Mouse (Mus musculus) liver, embryonic 11.5 days (tissue): Measurements from ENCODE around the gene Slc12a7. TPM values are rescaled to one million over a fixed set of nuclear protein-coding genes. Genes with fewer than 3 reads are reported as not detected.

Experiments
- ATAC-seq: fragments of 200-750 bp; cut with Nextera tagmentation; replicated peaks from 2 replicates; pipeline ENCODE4 v1.8.0; 2017; ENCODE audit warnings: moderate number of reproducible peaks, mild to moderate bottlenecking, moderate TSS enrichment, moderate library complexity; ENCODE audit not compliant: low FRiP score
- DNase-seq: peaks from one replicate; pipeline ENCODE4 v3.0.0-alpha.2; 2017; ENCODE audit warnings: low spot score
- H3K27ac ChIP-seq: fragments of 300-500 bp; sonication (generic); 2 replicates; pipeline ENCODE4 v1.5.1; 2014; ENCODE audit warnings: mild to moderate bottlenecking, low read depth, low read length, control low read depth
- H3K27me3 ChIP-seq: fragments of 300-500 bp; sonication (generic); replicated peaks from 2 replicates; pipeline ENCODE4 v1.6.1; 2014; ENCODE audit warnings: low read length, mixed read lengths; ENCODE audit not compliant: control insufficient read depth, insufficient read depth
- H3K36me3 ChIP-seq: fragments of 300-500 bp; sonication (generic); 2 replicates; pipeline ENCODE4 v1.6.1; 2014; ENCODE audit warnings: mild to moderate bottlenecking, low read length, moderate library complexity, mixed read lengths; ENCODE audit not compliant: control insufficient read depth, insufficient read depth
- H3K4me1 ChIP-seq: fragments of 300-500 bp; sonication (generic); replicated peaks from 2 replicates; pipeline ENCODE4 v1.6.1; 2014; ENCODE audit warnings: low read length, mixed read lengths; ENCODE audit not compliant: control insufficient read depth, insufficient read depth
- H3K4me2 ChIP-seq: fragments of 300-500 bp; sonication (generic); 2 replicates; pipeline ENCODE4 v1.6.1; 2014; ENCODE audit warnings: mild to moderate bottlenecking, control low read depth, moderate library complexity
- H3K4me3 ChIP-seq: fragments of 300-500 bp; sonication (generic); 2 replicates; pipeline ENCODE4 v1.5.1; 2014; ENCODE audit warnings: low read depth, low read length, control low read depth
- H3K9ac ChIP-seq: fragments of 300-500 bp; sonication (generic); 2 replicates; pipeline ENCODE4 v1.6.1; 2014; ENCODE audit warnings: low read depth, low read length, control low read depth
- H3K9me3 ChIP-seq: fragments of 300-500 bp; sonication (generic); 2 replicates; pipeline ENCODE4 v1.6.1; 2016; ENCODE audit warnings: low read length, inconsistent platforms, mixed read lengths; ENCODE audit not compliant: control insufficient read depth
- WGBS: fragments of 180-500 bp; shearing (Covaris S2); extraction: QIAGEN DNeasy Blood & Tissue Kit; methylation state at CpG from one replicate; pipeline ENCODE4 v1.1.7; 2014; 5-methylcytosine and 5-hydroxymethylcytosine counted together
- polyA plus RNA-seq: library from polyadenylated mRNA; unstranded; fragments of >200 nt; fragmentation: Nextera tagmentation; extraction: Ambion mirVana; gene quantifications from 2 replicates; pipeline ENCODE4 v1.2.1, GENCODE M21; 2014

The Slc12a7 gene
- polyA plus RNA-seq, 1 experiment from 2014 or later: 20.4 TPM

- 56% methylated on average over 4 of the region's 4 CpGs for WGBS
- Histone ChIP-seq H3K4me2 (no peak overlapping the region), H3K9me3 (no peaks in the 10 kb centered on the region), H3K4me1 (no peaks in the 10 kb centered on the region), H3K36me3 (no peaks in the 10 kb centered on the region), H3K4me3 (no peak overlapping the region), H3K27me3 (peaks cover 4% of the 10 kb centered on the region; the same call in 1 of the 2 replicates), H3K9ac (no peak overlapping the region), H3K27ac (no peak overlapping the region)
- DNase-seq (no peak), ATAC-seq (no peak; the same call in 1 of the 2 replicates)
Observed at GRCm38 (mm10) chr13:73742944-73743343, 10.1 kb downstream of the Slc12a7 start.

GRCm38 (mm10) chr13:73743662-73744061 lies 10.8 kb downstream of the Slc12a7 start:
- no peaks in the 10 kb centered on the region for H3K36me3 ChIP-seq
- no peaks in the 10 kb centered on the region for H3K9me3 ChIP-seq
- WGBS: 65% methylated on average over 3 of the region's 3 CpGs
- no peak overlapping the region for H3K27ac ChIP-seq
- no peaks in the 10 kb centered on the region for H3K4me1 ChIP-seq
- peaks cover 8% of the 10 kb centered on the region; the same call in 1 of the 2 replicates for H3K27me3 ChIP-seq
- no peak overlapping the region for H3K9ac ChIP-seq
- H3K4me3 ChIP-seq: no peak overlapping the region
- DNase-seq (no peak), ATAC-seq (no peak)
- H3K4me2 ChIP-seq: no peak overlapping the region

- no peak overlapping the region for H3K4me3 ChIP-seq
- H3K4me1 ChIP-seq: no peaks in the 10 kb centered on the region
- peaks cover 4% of the 10 kb centered on the region; the same call in 1 of the 2 replicates for H3K27me3 ChIP-seq
- no peak for ATAC-seq
- H3K9ac ChIP-seq: no peak overlapping the region
- no peak for DNase-seq
- WGBS: 28% methylated on average over 15 of the region's 15 CpGs
- no peak overlapping the region for H3K27ac ChIP-seq
- no peaks in the 10 kb centered on the region for H3K9me3 ChIP-seq
- no peak overlapping the region for H3K4me2 ChIP-seq
- no peaks in the 10 kb centered on the region for H3K36me3 ChIP-seq
Observed at GRCm38 (mm10) chr13:73748663-73749440, 16.0 kb downstream of the Slc12a7 start.

- DNase-seq (no peak), ATAC-seq (no peak)
- Histone ChIP-seq H3K4me2 (no peak overlapping the region), H3K36me3 (no peaks in the 10 kb centered on the region), H3K27me3 (0 out of 2 replicates have a peak, but pooled peaks cover 4% of the 10 kb centered on the region), H3K4me3 (no peak overlapping the region), H3K4me1 (no peaks in the 10 kb centered on the region), H3K9ac (no peak overlapping the region), H3K27ac (no peak overlapping the region), H3K9me3 (no peaks in the 10 kb centered on the region)
- 62% methylated on average over 6 of the region's 6 CpGs for WGBS
Observed at GRCm38 (mm10) chr13:73750435-73750834, 17.5 kb downstream of the Slc12a7 start.

GRCm38 (mm10) chr13:73751284-73751683 lies 18.4 kb downstream of the Slc12a7 start:
- no peak overlapping the region for H3K9ac ChIP-seq
- no peaks in the 10 kb centered on the region for H3K9me3 ChIP-seq
- H3K4me2 ChIP-seq: no peak overlapping the region
- 0 out of 2 replicates have a peak, but pooled peaks cover 4% of the 10 kb centered on the region for H3K27me3 ChIP-seq
- H3K4me1 ChIP-seq: no peaks in the 10 kb centered on the region
- H3K27ac ChIP-seq: no peak overlapping the region
- H3K36me3 ChIP-seq: no peaks in the 10 kb centered on the region
- no peak for ATAC-seq
- no peak for DNase-seq
- 72% methylated on average over 3 of the region's 3 CpGs for WGBS
- H3K4me3 ChIP-seq: no peak overlapping the region

- ATAC-seq (no peak), DNase-seq (no peak)
- H3K4me1 ChIP-seq: no peaks in the 10 kb centered on the region
- no peak overlapping the region for H3K4me2 ChIP-seq
- no peaks in the 10 kb centered on the region for H3K36me3 ChIP-seq
- H3K27ac ChIP-seq: no peak overlapping the region
- WGBS: 58% methylated on average over 3 of the region's 3 CpGs
- H3K27me3 ChIP-seq: no peaks in the 10 kb centered on the region
- no peaks in the 10 kb centered on the region for H3K9me3 ChIP-seq
- no peak overlapping the region for H3K4me3 ChIP-seq
- no peak overlapping the region for H3K9ac ChIP-seq
Observed at GRCm38 (mm10) chr13:73755809-73756208, 22.9 kb downstream of the Slc12a7 start.

GRCm38 (mm10) chr13:73756916-73757315 lies 24.0 kb downstream of the Slc12a7 start:
- H3K4me1 ChIP-seq: no peaks in the 10 kb centered on the region
- WGBS: 58% methylated on average over 2 of the region's 2 CpGs

GRCm38 (mm10) chr13:73757362-73757761 lies 24.5 kb downstream of the Slc12a7 start:
- Histone ChIP-seq H3K36me3 (no peaks in the 10 kb centered on the region), H3K4me3 (no peak overlapping the region), H3K9ac (no peak overlapping the region), H3K4me1 (no peaks in the 10 kb centered on the region), H3K9me3 (no peaks in the 10 kb centered on the region), H3K4me2 (no peak overlapping the region), H3K27ac (no peak overlapping the region), H3K27me3 (no peaks in the 10 kb centered on the region)
- ATAC-seq: no peak
- no peak for DNase-seq

More at GRCm38 (mm10) chr13:73756916-73757315, 24.0 kb downstream of the Slc12a7 start:
- Histone ChIP-seq H3K4me2 (no peak overlapping the region), H3K9me3 (no peaks in the 10 kb centered on the region), H3K27ac (no peak overlapping the region), H3K4me3 (no peak overlapping the region), H3K36me3 (no peaks in the 10 kb centered on the region), H3K9ac (no peak overlapping the region), H3K27me3 (no peaks in the 10 kb centered on the region)
- DNase-seq: no peak
- no peak for ATAC-seq

GRCm38 (mm10) chr13:73759596-73759995 lies 26.7 kb downstream of the Slc12a7 start:
- H3K9ac ChIP-seq: no peak overlapping the region
- H3K9me3 ChIP-seq: no peaks in the 10 kb centered on the region
- ATAC-seq (no peak), DNase-seq (no peak)
- no peak overlapping the region for H3K4me2 ChIP-seq
- no peaks in the 10 kb centered on the region for H3K36me3 ChIP-seq
- 78% methylated on average over 3 of the region's 3 CpGs for WGBS
- no peak overlapping the region for H3K27ac ChIP-seq
- no peak overlapping the region for H3K4me3 ChIP-seq
- no peaks in the 10 kb centered on the region; the same call in 1 of the 2 replicates for H3K4me1 ChIP-seq
- H3K27me3 ChIP-seq: no peaks in the 10 kb centered on the region
